8 mouse cellular contexts compared by ENCODE assay signal in genomic region chr2:136051688-136052289, GRCm38 (mm10). TPM values are rescaled to one million over a fixed set of nuclear protein-coding genes. Genes with fewer than 3 reads are reported as not detected.
A peak's percentile ranks its signal among the peaks of the same experiment; 100 is the strongest.
DNase-seq lines count a peak whose midpoint lies in the region; ATAC-seq lines count a peak whose summit lies in the region.
"Had no signal": no experiment of that assay in that cellular context is flagged by ENCODE, and none has a peak within 500 bp of the region (broad histone marks: within the 10 kb centered on the region; RNA-seq: fewer than 3 reads in every experiment).

Gene Lamp5, plus strand, starts transcription at chr2:136052239.

- H3K27ac ChIP-seq in forebrain, embryonic 13.5 days = no peak within 1 kb of the TSS
- H3K27ac ChIP-seq: liver, embryonic 15.5 days had no signal

- H3K4me3 ChIP-seq in forebrain, embryonic 13.5 days = peak within 1 kb of the TSS; percentile 29
- H3K4me3 ChIP-seq: liver, embryonic 15.5 days had no signal

- H3K9me3 ChIP-seq in forebrain, embryonic 13.5 days (replicated peaks) = no peaks in the 10 kb centered on the region
- H3K9me3 ChIP-seq: liver, embryonic 15.5 days had no signal

- intact Hi-C loops in left cerebral cortex, postnatal 14 days (cut with DNase I) = no loop called here

- H3K36me3 ChIP-seq in forebrain, embryonic 13.5 days (ENCODE audit: poor library complexity, severe bottlenecking) = no peaks in the 10 kb centered on the region
- H3K36me3 ChIP-seq: liver, embryonic 15.5 days had no signal

- H3K4me2 ChIP-seq in forebrain, embryonic 13.5 days = peak within 1 kb of the TSS; percentile 59
- H3K4me2 ChIP-seq: liver, embryonic 15.5 days had no signal

- no peak for DNase-seq in left cerebral cortex, adult 18-20 months (ENCODE audit: low spot score in 2 of 2)
- no peak for DNase-seq in left cerebral cortex, adult 11 months (ENCODE audit: low spot score)
- no peak for DNase-seq in left cerebral cortex, postnatal 14 days (ENCODE audit: low spot score in 2 of 2)
- DNase-seq in retina, postnatal 1 day = peak; percentile 60
- DNase-seq in urinary bladder, postnatal 10 days (ENCODE audit: low spot score) = no peak

- H3K27me3 ChIP-seq in forebrain, embryonic 13.5 days = 0 out of 2 replicates have a peak, but pooled peaks cover 15% of the 10 kb centered on the region

- H3K9ac ChIP-seq in forebrain, embryonic 13.5 days = peak within 1 kb of the TSS; percentile 34; the same call in 1 of the 2 replicates
- H3K9ac ChIP-seq: liver, embryonic 15.5 days had no signal

- ATAC-seq in forebrain, embryonic 13.5 days = peak; percentile 79; the same call in 1 of the 2 replicates
- ATAC-seq in erythroblast, adult 5-6 weeks (replicated peaks; ENCODE audit: low FRiP score, poor library complexity, severe bottlenecking) = no peak

- WGBS in forebrain, embryonic 13.5 days = 4% methylated on average over 8 of the region's 8 CpGs

- H3K4me1 ChIP-seq in forebrain, embryonic 13.5 days = peaks cover 15% of the 10 kb centered on the region
- H3K4me1 ChIP-seq: liver, embryonic 15.5 days had no signal

RNA-seq across cellular contexts. Expression of gene Lamp5, which starts in this region (rescaled TPM):
- total RNA-seq in left cerebral cortex, adult 18-20 months (2021) = 100 to 1,000 TPM; 232 to 299 TPM
- polyA plus RNA-seq in forebrain, embryonic 13.5 days (2015; fragmentation: Nextera tagmentation; extraction: Ambion mirVana) = 2.0 and 2.9 TPM in 2 replicates
- 100 to 1,000 TPM; 163 to 207 TPM for total RNA-seq in left cerebral cortex, postnatal 14 days (2021)
- total RNA-seq in erythroblast, adult 5-6 weeks (2015; ENCODE audit: low replicate concordance) = not detected in 2 replicates
- not detected in 2 replicates for total RNA-seq in erythroblast, adult 5-6 weeks (2017; ENCODE audit: low replicate concordance)
- polyA plus RNA-seq: liver, embryonic 15.5 days had no signal

Comparison
In these comparisons a context has a peak if more than half of its experiments do, and no peak if none do; other contexts are left out.
1. RNA of gene Lamp5 (total RNA-seq): 232 to 299 TPM in left cerebral cortex, adult 18-20 months and 163 to 207 TPM in left cerebral cortex, postnatal 14 days; not detected in erythroblast, adult 5-6 weeks; every median in the first group is over 100 times any median in the second.